Mouse (Mus musculus) hindbrain, embryonic 10.5 days (tissue): ENCODE data around the gene Zfp324. TPM values are rescaled to one million over a fixed set of nuclear protein-coding genes. Genes with fewer than 3 reads are reported as not detected.

ENCODE experiments used
- DNase-seq: peaks from one replicate; pipeline ENCODE4 v3.0.0-alpha.2; 2017; ENCODE audit warnings: low spot score
- H3K27ac ChIP-seq: fragments of 300-500 bp; sonication (generic); 2 replicates; pipeline ENCODE4 v1.5.1; 2016; ENCODE audit warnings: mild to moderate bottlenecking, moderate library complexity
- H3K27me3 ChIP-seq: fragments of 300-500 bp; sonication (generic); 2 replicates; pipeline ENCODE4 v1.6.1; 2016; ENCODE audit warnings: mild to moderate bottlenecking; ENCODE audit not compliant: poor library complexity, insufficient read depth, severe bottlenecking
- H3K36me3 ChIP-seq: fragments of 300-500 bp; sonication (generic); 2 replicates; pipeline ENCODE4 v1.6.1; 2016; ENCODE audit warnings: mild to moderate bottlenecking, moderate library complexity
- H3K4me1 ChIP-seq: fragments of 300-500 bp; sonication (generic); replicated peaks from 2 replicates; pipeline ENCODE4 v1.6.1; 2016; ENCODE audit warnings: mild to moderate bottlenecking
- H3K4me3 ChIP-seq: fragments of 300-500 bp; sonication (generic); 2 replicates; pipeline ENCODE4 v1.5.1; 2016; ENCODE audit warnings: mild to moderate bottlenecking, moderate library complexity
- H3K9me3 ChIP-seq: fragments of 300-500 bp; sonication (generic); 2 replicates; pipeline ENCODE4 v1.6.1; 2016; ENCODE audit warnings: mild to moderate bottlenecking, moderate library complexity
- WGBS: fragments of 180-500 bp; shearing (Covaris S2); methylation state at CpG from one replicate; pipeline ENCODE4 v1.1.7; 2016; 5-methylcytosine and 5-hydroxymethylcytosine counted together
- polyA plus RNA-seq: library from polyadenylated mRNA; unstranded; fragments of >200 nt; fragmentation: Nextera tagmentation; extraction: Ambion mirVana; gene quantifications from 2 replicates; pipeline ENCODE4 v1.2.1, GENCODE M21; 2016

Zfp324 gene
- polyA plus RNA-seq, 1 experiment from 2014 or later: 12.7 TPM

DNA sequence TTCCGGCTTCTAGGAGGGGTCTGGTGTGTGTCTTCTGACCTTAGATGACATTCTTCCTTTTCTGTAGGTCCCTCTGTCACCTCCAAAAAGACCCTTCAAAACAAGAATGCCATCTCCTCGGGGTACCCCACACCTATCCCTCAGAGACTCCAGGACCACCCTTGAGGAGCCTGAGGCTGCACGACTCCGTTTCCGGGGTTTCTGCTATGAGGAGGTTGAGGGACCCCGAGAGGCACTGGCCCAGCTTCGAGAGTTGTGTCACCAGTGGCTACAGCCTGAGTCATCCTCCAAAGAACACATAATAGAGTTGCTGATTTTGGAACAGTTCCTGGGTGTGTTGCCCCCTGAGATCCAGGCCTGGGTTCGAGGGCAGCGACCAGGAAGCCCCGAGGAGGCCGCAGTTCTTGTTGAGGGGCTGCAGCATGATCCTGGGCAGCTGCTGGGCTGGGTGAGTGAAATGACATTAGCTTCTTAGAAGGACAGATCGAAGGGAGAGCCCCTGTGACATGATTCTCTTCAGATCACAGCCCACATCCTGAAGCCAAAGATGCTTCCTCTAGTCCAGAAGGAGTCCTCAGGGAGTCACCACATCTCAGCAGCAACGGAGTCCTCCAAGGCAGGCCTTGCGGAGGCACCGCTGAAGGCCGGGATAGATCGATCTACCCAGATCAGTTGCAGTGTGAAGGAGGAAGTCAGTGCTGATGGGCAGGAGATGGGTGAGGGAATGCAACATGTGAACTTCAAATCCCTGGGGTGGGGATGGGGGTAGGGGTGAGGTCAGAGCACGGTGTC lies 13.5 kb downstream of the Zfp324 start:
- Histone ChIP-seq H3K27ac (peak overlapping the region; percentile 97), H3K4me3 (peak overlapping the region; percentile 77), H3K4me1 (peaks cover 21% of the 10 kb centered on the region), H3K36me3 (peaks cover 15% of the 10 kb centered on the region), H3K27me3 (no peaks in the 10 kb centered on the region), H3K9me3 (no peaks in the 10 kb centered on the region)
- 88% methylated on average over 18 of the region's 18 CpGs for WGBS
- DNase-seq: no peak

DNA sequence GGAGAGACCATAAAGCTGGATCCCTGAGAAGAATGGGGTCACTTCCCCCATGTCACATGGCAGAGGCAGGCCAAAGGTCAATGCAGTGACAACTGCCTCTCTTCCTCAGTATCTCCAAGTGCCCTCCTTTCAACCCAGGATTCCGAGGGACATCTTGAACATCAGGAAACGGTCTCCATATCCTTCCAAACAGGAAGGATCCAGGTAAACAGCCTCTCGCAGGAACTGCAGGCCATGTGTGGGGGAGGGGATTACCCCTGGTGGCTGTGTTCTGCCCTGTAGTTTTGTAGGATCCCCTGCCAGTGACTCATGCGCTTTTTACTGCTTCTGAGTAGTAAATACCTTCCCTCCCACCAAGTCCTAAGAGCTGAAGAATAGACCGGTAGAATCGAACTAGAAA lies 14.1 kb downstream of the Zfp324 start:
- H3K36me3 ChIP-seq: peaks cover 15% of the 10 kb centered on the region
- peaks cover 21% of the 10 kb centered on the region for H3K4me1 ChIP-seq
- H3K27me3 ChIP-seq: no peaks in the 10 kb centered on the region
- no peak for DNase-seq
- H3K27ac ChIP-seq: no peak overlapping the region
- no peaks in the 10 kb centered on the region for H3K9me3 ChIP-seq
- H3K4me3 ChIP-seq: no peak overlapping the region
- 84% methylated on average over 6 of the region's 6 CpGs for WGBS

DNA sequence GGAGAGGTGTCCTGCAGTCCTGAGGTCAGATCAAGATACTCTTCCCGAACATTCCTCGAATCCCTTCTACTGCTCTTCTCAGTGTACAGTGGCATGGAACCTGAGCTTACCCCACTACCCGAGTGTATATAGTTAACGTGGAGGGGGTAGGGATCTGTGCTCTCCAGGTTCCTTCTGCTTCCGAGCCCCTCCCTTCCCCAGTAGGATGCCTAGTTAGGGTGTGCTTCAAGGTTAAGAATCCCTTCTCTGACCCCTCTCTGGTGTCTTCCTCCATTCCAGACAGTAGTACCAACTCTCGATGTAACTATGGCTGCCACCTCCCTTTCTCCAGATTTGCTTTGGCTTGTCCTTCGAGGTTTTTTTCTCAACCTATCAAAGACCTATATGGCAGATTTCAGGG lies 14.7 kb downstream of the Zfp324 start:
- 88% methylated on average over 7 of the region's 7 CpGs for WGBS
- Histone ChIP-seq H3K9me3 (no peaks in the 10 kb centered on the region), H3K27ac (no peak overlapping the region), H3K4me3 (no peak overlapping the region), H3K4me1 (peaks cover 21% of the 10 kb centered on the region), H3K27me3 (no peaks in the 10 kb centered on the region), H3K36me3 (peaks cover 15% of the 10 kb centered on the region)
- no peak for DNase-seq

DNA sequence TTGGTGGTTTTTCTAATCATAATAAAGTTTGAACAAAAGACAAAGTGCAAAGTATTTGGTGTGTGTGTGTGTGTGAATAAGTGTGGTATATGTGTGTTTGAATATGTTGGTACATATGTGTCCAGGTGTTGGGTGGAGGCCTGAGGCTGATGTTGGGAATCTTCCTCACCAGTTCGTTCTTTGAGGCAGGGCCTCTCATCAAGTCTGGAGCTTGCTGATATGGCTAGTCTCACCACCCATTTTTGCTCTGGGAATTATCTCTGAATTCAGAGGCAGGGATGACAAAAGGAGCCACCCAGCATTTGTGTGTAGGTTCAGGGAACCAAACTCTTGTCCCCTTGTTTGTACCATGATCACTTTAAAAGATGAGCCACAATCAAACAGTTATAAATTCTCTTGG lies 20.1 kb downstream of the Zfp324 start:
- Histone ChIP-seq H3K4me1 (no peaks in the 10 kb centered on the region), H3K27me3 (no peaks in the 10 kb centered on the region), H3K9me3 (no peaks in the 10 kb centered on the region), H3K36me3 (peaks cover 15% of the 10 kb centered on the region), H3K27ac (no peak overlapping the region), H3K4me3 (no peak overlapping the region)
- no peak for DNase-seq
- WGBS: 89% methylated on average over 1 of the region's 1 CpGs

DNA sequence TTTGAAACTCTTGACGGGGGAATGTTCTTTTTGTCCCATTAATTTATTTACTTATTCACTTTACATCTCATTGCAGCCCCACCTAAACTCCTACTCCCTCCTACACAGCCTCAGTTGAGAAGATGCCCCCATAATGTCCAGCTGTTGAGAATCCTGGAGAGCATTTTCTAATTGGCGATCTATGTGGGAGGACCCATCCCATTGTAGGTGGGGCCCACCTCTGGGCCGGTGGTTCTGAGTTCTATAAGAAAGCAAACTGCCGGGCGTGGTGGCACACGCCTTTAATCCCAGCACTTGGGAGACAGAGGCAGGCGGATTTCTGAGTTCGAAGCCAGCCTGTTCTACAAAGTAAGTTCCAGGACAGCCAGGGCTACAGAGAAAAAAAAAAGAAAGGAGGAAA lies 21.3 kb downstream of the Zfp324 start:
- Histone ChIP-seq H3K36me3 (peaks cover 10% of the 10 kb centered on the region), H3K4me1 (no peaks in the 10 kb centered on the region), H3K9me3 (no peaks in the 10 kb centered on the region), H3K27me3 (no peaks in the 10 kb centered on the region), H3K27ac (no peak overlapping the region), H3K4me3 (no peak overlapping the region)
- DNase-seq: no peak
- WGBS: 86% methylated on average over 8 of the region's 8 CpGs

DNA sequence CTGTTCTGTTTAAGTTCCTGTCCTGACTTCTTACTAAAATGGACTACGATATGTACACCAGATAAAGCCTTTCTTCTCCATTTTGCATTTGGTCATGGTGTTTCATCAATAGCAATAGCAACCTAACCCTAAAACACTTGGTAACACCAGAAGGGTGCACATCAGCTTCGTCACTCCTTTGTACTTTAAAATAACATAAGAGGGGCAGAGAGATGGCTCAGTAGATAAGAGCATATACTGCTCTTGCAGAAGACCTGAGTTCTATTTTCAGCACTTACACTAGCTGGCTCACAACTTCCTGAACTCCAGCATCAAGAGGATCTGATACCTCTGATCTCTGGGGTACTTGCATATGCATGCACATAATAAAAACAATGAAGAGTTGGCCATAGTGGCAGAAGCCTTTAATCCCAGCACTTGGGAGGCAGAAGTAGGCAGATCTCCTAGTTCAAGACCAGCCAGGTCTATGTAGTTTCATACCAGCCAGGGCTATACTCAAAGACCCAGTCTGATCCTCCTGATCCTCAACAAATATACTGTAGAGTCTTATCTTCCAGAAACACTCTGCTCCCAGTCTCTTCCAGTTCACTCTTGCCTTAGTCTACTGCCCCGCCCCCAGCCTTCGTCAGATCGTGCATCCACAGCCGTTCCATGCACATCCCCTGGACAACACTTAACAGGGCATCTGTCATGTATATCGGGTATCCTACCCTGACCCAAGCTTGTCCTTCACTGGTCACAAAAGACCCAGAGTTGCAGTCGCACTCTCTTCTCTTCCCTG lies 22.0 kb downstream of the Zfp324 start:
- peaks cover 3% of the 10 kb centered on the region for H3K36me3 ChIP-seq
- 86% methylated on average over 8 of the region's 8 CpGs for WGBS

DNA sequence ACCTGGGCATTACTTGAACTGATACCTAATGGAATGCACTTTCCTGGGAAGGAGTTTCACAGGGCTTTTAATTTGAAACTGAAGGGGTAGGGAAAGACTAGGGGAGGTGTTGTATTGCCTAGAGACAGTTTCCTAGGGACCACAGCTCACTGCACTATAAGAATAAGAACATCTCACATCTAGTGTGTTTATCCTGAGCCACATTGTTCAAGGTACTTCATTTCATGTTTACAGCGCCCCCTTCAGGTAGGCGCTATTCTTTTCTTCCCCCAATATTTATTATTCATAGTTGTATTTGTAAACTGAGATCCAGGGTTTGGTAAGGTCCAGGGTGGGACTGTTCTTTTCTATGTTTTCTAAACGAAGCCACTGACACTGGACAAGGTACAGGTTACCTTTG lies 26.6 kb downstream of the Zfp324 start:
- no peak for DNase-seq
- no peaks in the 10 kb centered on the region for H3K9me3 ChIP-seq
- no peak overlapping the region for H3K4me3 ChIP-seq
- H3K27ac ChIP-seq: no peak overlapping the region
- no peaks in the 10 kb centered on the region for H3K4me1 ChIP-seq
- WGBS: 6% methylated on average over 3 of the region's 3 CpGs
- H3K36me3 ChIP-seq: no peaks in the 10 kb centered on the region
- no peaks in the 10 kb centered on the region for H3K27me3 ChIP-seq

More for the DNA sequence above, 22.0 kb downstream of the Zfp324 start:
- Histone ChIP-seq H3K4me3 (no peak overlapping the region), H3K4me1 (no peaks in the 10 kb centered on the region), H3K27ac (no peak overlapping the region), H3K9me3 (no peaks in the 10 kb centered on the region), H3K27me3 (no peaks in the 10 kb centered on the region)
- no peak for DNase-seq

DNA sequence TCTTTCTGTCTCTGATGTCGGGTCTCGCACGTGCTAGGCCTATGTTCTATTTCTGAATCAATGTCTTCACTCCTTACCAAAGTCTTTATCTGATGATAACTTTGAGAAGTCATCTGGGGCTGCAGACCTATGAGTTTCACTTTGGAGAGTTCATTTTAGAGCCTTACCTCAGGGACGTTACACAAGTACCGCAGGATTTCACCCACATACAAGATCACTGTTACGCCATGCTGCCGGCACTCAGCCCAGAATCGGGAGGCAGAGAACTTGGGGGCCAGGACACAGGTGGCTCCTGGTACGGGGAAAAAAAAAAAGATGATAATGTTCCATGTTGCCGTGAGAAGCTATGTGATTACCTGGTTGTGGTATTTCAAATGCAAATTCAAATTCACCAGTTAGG lies 27.5 kb downstream of the Zfp324 start:
- no peaks in the 10 kb centered on the region for H3K36me3 ChIP-seq
- H3K4me1 ChIP-seq: no peaks in the 10 kb centered on the region
- H3K9me3 ChIP-seq: no peaks in the 10 kb centered on the region
- H3K27me3 ChIP-seq: no peaks in the 10 kb centered on the region
- no peak for DNase-seq
- no peak overlapping the region for H3K4me3 ChIP-seq
- no peak overlapping the region for H3K27ac ChIP-seq
- WGBS: 89% methylated on average over 10 of the region's 10 CpGs

DNA sequence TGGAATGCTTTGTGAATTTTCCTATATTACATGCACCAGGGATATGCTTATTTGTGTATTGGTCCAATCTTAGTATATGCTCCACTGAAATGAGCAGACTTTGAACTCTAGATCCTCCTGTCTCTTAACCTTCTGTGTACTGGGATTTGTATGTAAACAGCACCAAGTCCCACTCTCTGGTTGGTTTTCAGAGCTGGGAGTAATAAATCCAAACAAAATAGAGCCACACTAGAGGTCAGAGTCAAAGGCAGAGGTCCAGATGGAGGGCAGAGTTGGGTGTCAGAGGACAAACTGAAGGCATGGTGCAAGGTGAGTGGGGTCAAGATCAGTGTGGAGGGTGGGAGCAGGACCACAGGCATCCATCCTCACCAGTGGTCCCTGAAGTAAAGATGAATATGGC lies 30.2 kb downstream of the Zfp324 start:
- no peaks in the 10 kb centered on the region for H3K9me3 ChIP-seq
- no peaks in the 10 kb centered on the region for H3K36me3 ChIP-seq
- H3K27me3 ChIP-seq: no peaks in the 10 kb centered on the region
- H3K4me3 ChIP-seq: no peak overlapping the region
- no peaks in the 10 kb centered on the region for H3K4me1 ChIP-seq
- no peak for DNase-seq
- no peak overlapping the region for H3K27ac ChIP-seq

DNA sequence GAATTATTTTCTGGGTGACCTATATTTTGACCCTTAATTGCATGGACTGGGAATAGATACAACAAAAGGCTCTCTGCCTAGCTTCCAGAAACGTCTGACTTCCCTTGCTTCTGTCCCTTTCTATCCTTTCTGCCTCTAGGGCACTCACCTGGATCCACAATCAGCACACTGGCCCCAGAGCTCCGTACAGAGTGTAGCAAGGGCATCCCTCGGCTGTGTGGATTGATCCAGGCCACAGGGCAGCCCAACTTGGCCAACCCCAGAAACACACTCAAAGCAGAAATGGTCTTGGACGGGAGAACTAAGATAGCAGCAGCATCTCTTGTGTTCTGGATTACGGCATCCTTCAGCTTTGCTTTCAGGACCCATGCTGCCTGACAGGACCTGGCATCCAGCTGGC lies 31.6 kb downstream of the Zfp324 start:
- no peaks in the 10 kb centered on the region for H3K36me3 ChIP-seq
- WGBS: 67% methylated on average over 5 of the region's 5 CpGs

DNA sequence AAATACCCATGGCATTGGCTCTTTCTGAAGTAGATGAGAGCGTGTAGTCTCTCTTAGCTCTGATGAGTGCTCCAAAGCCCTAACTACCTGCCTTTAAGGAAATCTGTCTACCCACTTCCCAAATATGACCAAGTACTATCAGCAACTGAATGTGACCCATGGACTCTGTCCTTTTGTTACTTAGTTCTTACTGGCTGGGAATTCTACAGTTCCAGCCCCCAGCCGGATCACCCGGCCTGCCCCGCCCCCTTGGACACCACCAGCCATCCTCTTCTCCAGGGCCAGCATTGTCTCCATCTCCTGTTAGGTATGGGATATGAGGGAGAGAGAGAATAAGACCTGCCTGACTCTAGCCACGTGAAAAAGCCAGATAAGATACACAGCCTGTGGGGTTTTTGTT lies 32.4 kb downstream of the Zfp324 start, which contains the start of gene Slc27a5:
TSS of gene Slc27a5 (minus strand) at position 140 of the 400 bp plus-strand sequence.
- Histone ChIP-seq H3K9me3 (no peaks in the 10 kb centered on the region), H3K36me3 (no peaks in the 10 kb centered on the region), H3K27ac (no peak within 1 kb of the TSS), H3K4me3 (no peak within 1 kb of the TSS), H3K4me1 (no peaks in the 10 kb centered on the region), H3K27me3 (no peaks in the 10 kb centered on the region)
- WGBS: 83% methylated on average over 5 of the region's 5 CpGs
- DNase-seq: no peak

More for the DNA sequence above, 31.6 kb downstream of the Zfp324 start:
- Histone ChIP-seq H3K27me3 (no peaks in the 10 kb centered on the region), H3K4me1 (no peaks in the 10 kb centered on the region), H3K4me3 (no peak overlapping the region), H3K9me3 (no peaks in the 10 kb centered on the region), H3K27ac (no peak overlapping the region)
- no peak for DNase-seq

DNA sequence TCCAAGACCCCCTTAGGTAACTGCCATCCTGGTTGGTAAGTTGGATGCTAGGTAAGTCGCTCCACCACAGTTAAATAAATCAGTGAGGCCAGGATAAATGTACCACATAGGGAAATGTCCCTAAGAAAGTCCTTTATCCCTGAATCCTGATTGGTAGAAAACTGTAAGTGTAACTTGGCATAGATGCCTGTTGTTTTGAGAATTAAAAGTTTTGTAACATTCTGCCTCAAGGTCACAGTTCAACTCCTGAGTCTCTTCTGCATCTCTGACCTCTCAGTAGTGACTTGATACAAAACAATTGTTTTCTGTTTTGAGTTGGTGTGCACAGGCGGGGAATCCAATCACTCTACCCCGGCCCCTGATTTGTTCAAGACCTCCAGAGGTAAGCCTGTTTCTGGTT lies 33.2 kb downstream of the Zfp324 start, which contains the start of gene Trim28:
TSS of gene Trim28 (plus strand) at position 264 of the 400 bp plus-strand sequence.
- H3K9me3 ChIP-seq: no peaks in the 10 kb centered on the region
- H3K27me3 ChIP-seq: no peaks in the 10 kb centered on the region
- 78% methylated on average over 3 of the region's 3 CpGs for WGBS
- H3K36me3 ChIP-seq: 0 out of 2 replicates have a peak, but pooled peaks cover 3% of the 10 kb centered on the region
- H3K4me3 ChIP-seq: no peak within 1 kb of the TSS
- H3K4me1 ChIP-seq: no peaks in the 10 kb centered on the region
- DNase-seq: no peak
- H3K27ac ChIP-seq: no peak within 1 kb of the TSS

DNA sequence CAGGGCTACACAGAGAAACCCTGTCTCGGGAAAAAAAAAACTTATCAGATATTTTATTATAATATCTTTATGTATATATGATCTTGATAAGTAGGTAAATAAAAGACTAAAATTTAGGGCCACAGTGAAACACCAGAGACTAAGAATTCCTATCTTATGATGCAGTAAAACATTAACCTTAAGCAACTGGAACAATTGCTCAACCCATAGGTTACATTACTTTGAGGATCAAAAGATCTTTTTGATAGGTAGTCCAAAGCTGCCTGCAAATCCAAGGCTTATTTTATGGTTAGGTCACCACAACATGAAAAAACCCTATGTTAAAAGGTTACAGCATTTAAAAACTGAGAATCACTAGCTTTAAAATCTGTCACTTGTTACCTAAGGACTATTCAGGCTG lies 35.9 kb downstream of the Zfp324 start:
- Histone ChIP-seq H3K9me3 (no peaks in the 10 kb centered on the region), H3K27ac (no peak overlapping the region), H3K27me3 (peaks cover 5% of the 10 kb centered on the region), H3K4me1 (no peaks in the 10 kb centered on the region), H3K36me3 (peaks cover 22% of the 10 kb centered on the region), H3K4me3 (no peak overlapping the region)
- 73% methylated on average over 1 of the region's 1 CpGs for WGBS
- DNase-seq: no peak
